Mouse (Mus musculus) lung, embryonic 15.5 days (tissue): Measurements from ENCODE around the gene Gm27027. TPM values are rescaled to one million over a fixed set of nuclear protein-coding genes. Genes with fewer than 3 reads are reported as not detected.

Experiments
- ATAC-seq: fragments of 200-750 bp; cut with Nextera tagmentation; 2 replicates; pipeline ENCODE4 v1.8.0; 2017; ENCODE audit warnings: moderate number of reproducible peaks, borderline replicate concordance; ENCODE audit not compliant: low FRiP score, low TSS enrichment; ENCODE audit errors: extremely low read depth
- H3K27ac ChIP-seq: fragments of 300-500 bp; sonication (generic); 2 replicates; pipeline ENCODE4 v1.5.1; 2015; ENCODE audit warnings: moderate library complexity, mild to moderate bottlenecking, inconsistent platforms
- H3K27me3 ChIP-seq: fragments of 300-500 bp; sonication (generic); 2 replicates; pipeline ENCODE4 v1.6.1; 2015; ENCODE audit warnings: inconsistent platforms
- H3K36me3 ChIP-seq: fragments of 300-500 bp; sonication (generic); 2 replicates; pipeline ENCODE4 v1.6.1; 2015; ENCODE audit warnings: inconsistent platforms
- H3K4me1 ChIP-seq: fragments of 300-500 bp; sonication (generic); 2 replicates; pipeline ENCODE4 v1.6.1; 2015; ENCODE audit warnings: inconsistent platforms
- H3K4me2 ChIP-seq: fragments of 300-500 bp; sonication (generic); 2 replicates; pipeline ENCODE4 v1.6.1; 2015; ENCODE audit warnings: inconsistent platforms, mild to moderate bottlenecking, moderate library complexity
- H3K4me3 ChIP-seq: fragments of 300-500 bp; sonication (generic); 2 replicates; pipeline ENCODE4 v1.5.1; 2015; ENCODE audit warnings: mild to moderate bottlenecking, inconsistent platforms
- H3K9ac ChIP-seq: fragments of 300-500 bp; sonication (generic); 2 replicates; pipeline ENCODE4 v1.6.1; 2015; ENCODE audit warnings: inconsistent platforms
- H3K9me3 ChIP-seq: fragments of 300-500 bp; sonication (generic); 2 replicates; pipeline ENCODE4 v1.6.1; 2016; ENCODE audit warnings: inconsistent platforms
- WGBS: fragments of 180-500 bp; shearing (Covaris S2); methylation state at CpG from one replicate; pipeline ENCODE4 v1.1.7; 2015; 5-methylcytosine and 5-hydroxymethylcytosine counted together
- polyA plus RNA-seq: library from polyadenylated mRNA; unstranded; fragments of >200 nt; fragmentation: Nextera tagmentation; extraction: Ambion mirVana; gene quantifications from 2 replicates; pipeline ENCODE4 v1.2.1, GENCODE M21; 2015

Gm27027 gene
- polyA plus RNA-seq, 1 experiment from 2014 or later, result not detected

DNA sequence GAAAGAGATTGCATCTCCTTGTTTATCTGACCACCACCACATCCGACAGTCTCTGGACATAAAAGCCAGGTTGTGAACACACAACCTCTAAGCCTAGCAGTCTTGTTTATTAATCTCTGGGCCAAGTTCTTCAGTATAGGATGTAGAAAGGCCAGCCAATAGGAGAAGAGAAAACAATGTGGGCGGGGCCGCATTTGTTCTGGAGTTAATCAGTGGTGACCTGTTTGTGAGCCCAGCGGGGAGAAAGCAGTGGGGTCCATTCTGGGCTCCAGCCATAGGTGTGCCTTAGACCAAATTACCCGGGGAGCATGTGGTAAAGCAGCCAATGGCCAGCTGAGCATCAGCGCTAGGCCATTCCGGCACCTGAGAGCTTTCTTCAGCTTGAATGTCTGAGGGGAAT is 21.1 kb downstream of the Gm27027 start:
- H3K4me1 ChIP-seq, result peaks cover 21% of the 10 kb centered on the region
- H3K27ac ChIP-seq, result no peak overlapping the region
- ATAC-seq, result no peak
- no peaks in the 10 kb centered on the region for H3K27me3 ChIP-seq
- no peak overlapping the region for H3K4me2 ChIP-seq
- 49% methylated on average over 7 of the region's 7 CpGs for WGBS
- H3K36me3 ChIP-seq, result no peaks in the 10 kb centered on the region; the same call in 1 of the 2 replicates
- H3K9me3 ChIP-seq, result no peaks in the 10 kb centered on the region
- no peak overlapping the region for H3K9ac ChIP-seq
- no peak overlapping the region for H3K4me3 ChIP-seq

- H3K4me3 ChIP-seq, result no peak overlapping the region
- H3K9me3 ChIP-seq, result no peaks in the 10 kb centered on the region
- WGBS, result 56% methylated on average over 3 of the region's 3 CpGs
- no peak overlapping the region for H3K4me2 ChIP-seq
- H3K4me1 ChIP-seq, result peaks cover 11% of the 10 kb centered on the region
- no peaks in the 10 kb centered on the region for H3K27me3 ChIP-seq
- H3K9ac ChIP-seq, result no peak overlapping the region
- ATAC-seq, result no peak
- H3K36me3 ChIP-seq, result no peaks in the 10 kb centered on the region
- no peak overlapping the region for H3K27ac ChIP-seq
These were observed 24.5 kb downstream of the Gm27027 start for GRCm38 (mm10) chr2:93971647-93972046.

GRCm38 (mm10) chr2:93964494-93965160 is 31.5 kb downstream of the Gm27027 start:
- H3K9ac ChIP-seq, result no peak overlapping the region
- no peak overlapping the region for H3K4me2 ChIP-seq
- WGBS, result 36% methylated on average over 7 of the region's 7 CpGs
- H3K9me3 ChIP-seq, result no peaks in the 10 kb centered on the region
- no peaks in the 10 kb centered on the region for H3K36me3 ChIP-seq
- peak; percentile 40; the same call in 1 of the 2 replicates for ATAC-seq
- no peak overlapping the region for H3K4me3 ChIP-seq
- H3K27ac ChIP-seq, result no peak overlapping the region
- no peaks in the 10 kb centered on the region for H3K27me3 ChIP-seq
- H3K4me1 ChIP-seq, result peaks cover 8% of the 10 kb centered on the region; the same call in 1 of the 2 replicates

- no peaks in the 10 kb centered on the region for H3K27me3 ChIP-seq
- H3K36me3 ChIP-seq, result no peaks in the 10 kb centered on the region
- 60% methylated on average over 1 of the region's 1 CpGs for WGBS
- peaks cover 8% of the 10 kb centered on the region; the same call in 1 of the 2 replicates for H3K4me1 ChIP-seq
- H3K4me2 ChIP-seq, result no peak overlapping the region
- H3K4me3 ChIP-seq, result no peak overlapping the region
- H3K9ac ChIP-seq, result no peak overlapping the region
- ATAC-seq, result no peak
- H3K27ac ChIP-seq, result no peak overlapping the region
- no peaks in the 10 kb centered on the region for H3K9me3 ChIP-seq
These were observed 32.4 kb downstream of the Gm27027 start for GRCm38 (mm10) chr2:93963802-93964201.

GRCm38 (mm10) chr2:93961716-93962115 is 34.4 kb downstream of the Gm27027 start:
- Histone ChIP-seq H3K4me2 (no peak overlapping the region), H3K9me3 (no peaks in the 10 kb centered on the region), H3K4me1 (peaks cover 12% of the 10 kb centered on the region; the same call in 1 of the 2 replicates), H3K4me3 (no peak overlapping the region), H3K27me3 (peaks cover 18% of the 10 kb centered on the region; the same call in 1 of the 2 replicates), H3K36me3 (no peaks in the 10 kb centered on the region), H3K9ac (no peak overlapping the region), H3K27ac (no peak overlapping the region)
- ATAC-seq, result no peak
- WGBS, result 70% methylated on average over 8 of the region's 8 CpGs

DNA sequence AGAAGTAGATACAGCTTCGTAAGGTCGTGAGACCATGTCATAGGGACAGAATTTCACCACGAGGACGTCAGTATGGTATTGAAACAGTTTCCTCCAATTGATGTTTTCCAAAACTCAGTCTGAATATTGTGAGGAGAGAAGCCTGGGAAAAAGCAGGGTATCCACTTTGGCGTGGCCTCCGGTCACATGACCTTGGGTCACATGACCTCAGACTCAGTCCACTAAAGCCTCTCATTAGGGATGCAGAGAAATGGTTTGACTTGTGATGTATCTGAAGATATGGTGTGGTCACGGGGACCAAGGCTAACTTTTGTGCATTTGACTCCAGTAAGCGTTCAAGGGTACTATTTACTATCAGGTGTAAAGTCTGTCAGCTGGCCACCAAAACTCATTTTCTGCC is 36.8 kb downstream of the Gm27027 start:
- Histone ChIP-seq H3K4me3 (no peak overlapping the region), H3K36me3 (no peaks in the 10 kb centered on the region), H3K27me3 (peaks cover 26% of the 10 kb centered on the region), H3K27ac (no peak overlapping the region), H3K4me2 (no peak overlapping the region), H3K9me3 (no peaks in the 10 kb centered on the region), H3K4me1 (peaks cover 26% of the 10 kb centered on the region), H3K9ac (no peak overlapping the region)
- whole genome bisulfite sequencing, result 69% methylated on average over 8 of the region's 8 CpGs
- ATAC-seq, result no peak

GRCm38 (mm10) chr2:93958216-93958615 is 37.9 kb downstream of the Gm27027 start:
- ATAC-seq, result no peak
- Histone ChIP-seq H3K27me3 (peaks cover 26% of the 10 kb centered on the region), H3K4me3 (no peak overlapping the region), H3K4me2 (no peak overlapping the region), H3K27ac (no peak overlapping the region), H3K9ac (no peak overlapping the region), H3K36me3 (no peaks in the 10 kb centered on the region), H3K4me1 (peaks cover 31% of the 10 kb centered on the region), H3K9me3 (no peaks in the 10 kb centered on the region)
- 63% methylated on average over 3 of the region's 3 CpGs for WGBS

- H3K9ac ChIP-seq, result no peak overlapping the region
- H3K4me2 ChIP-seq, result no peak overlapping the region
- H3K36me3 ChIP-seq, result no peaks in the 10 kb centered on the region
- peaks cover 26% of the 10 kb centered on the region for H3K27me3 ChIP-seq
- peaks cover 31% of the 10 kb centered on the region for H3K4me1 ChIP-seq
- H3K9me3 ChIP-seq, result no peaks in the 10 kb centered on the region
- no peak for ATAC-seq
- WGBS, result 61% methylated on average over 8 of the region's 8 CpGs
- H3K4me3 ChIP-seq, result no peak overlapping the region
- H3K27ac ChIP-seq, result no peak overlapping the region; the same call in 1 of the 2 replicates
These were observed 38.4 kb downstream of the Gm27027 start for GRCm38 (mm10) chr2:93957785-93958175.

DNA sequence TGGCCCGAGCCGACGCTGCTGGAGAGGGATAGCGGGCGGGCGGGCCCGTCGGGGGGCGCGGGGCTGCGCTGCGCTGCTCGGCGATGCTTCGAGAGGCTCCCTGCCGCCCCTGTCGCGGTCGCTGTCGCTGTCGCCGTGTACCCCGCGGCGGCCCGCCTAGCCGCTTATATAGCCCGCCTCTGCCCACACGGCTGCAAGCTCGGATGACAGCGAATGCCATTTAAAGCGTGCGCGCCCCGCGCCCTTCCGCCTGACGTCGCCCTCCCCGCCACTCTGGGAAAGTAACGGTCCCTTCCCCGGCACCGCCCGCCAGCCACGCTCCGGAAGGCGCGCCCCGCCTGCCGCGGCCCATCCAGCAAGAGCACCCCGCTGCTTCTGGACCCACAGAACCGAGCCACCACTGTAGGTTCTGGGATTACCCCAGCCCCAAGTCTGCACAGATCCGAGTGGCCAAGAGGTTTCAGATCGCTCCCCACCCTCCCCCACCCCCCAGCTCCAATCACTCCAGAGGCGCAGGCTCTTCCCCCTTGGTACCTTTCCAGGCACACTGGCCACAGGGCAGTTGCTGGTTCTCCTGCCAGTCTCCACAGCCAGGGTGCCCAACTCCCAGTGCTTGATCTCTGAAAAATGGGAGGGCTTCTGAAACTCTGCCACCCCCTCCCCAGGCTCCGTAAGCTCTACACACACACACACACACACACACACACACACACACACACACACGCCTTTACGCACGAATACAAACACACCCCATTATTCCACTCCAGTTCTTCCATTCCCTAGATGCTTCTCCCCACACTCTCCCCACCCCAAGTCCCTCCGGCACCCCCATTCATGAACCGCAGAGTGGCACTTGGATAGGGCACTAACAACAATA is 39.0 kb downstream of the Gm27027 start, which contains the start of gene Gm13889:
TSS of gene Gm13889 (minus strand) at position 294 of the 877 bp plus-strand sequence.
- peak within 1 kb of the TSS; percentile 65 for H3K4me3 ChIP-seq
- H3K4me1 ChIP-seq, result peaks cover 31% of the 10 kb centered on the region
- H3K27me3 ChIP-seq, result peaks cover 26% of the 10 kb centered on the region
- 4% methylated on average over 61 of the region's 62 CpGs for WGBS
- ATAC-seq, result peak; percentile 85
- no peaks in the 10 kb centered on the region for H3K9me3 ChIP-seq
- H3K4me2 ChIP-seq, result peak within 1 kb of the TSS; percentile 85
- peak within 1 kb of the TSS; percentile 76 for H3K9ac ChIP-seq
- H3K36me3 ChIP-seq, result no peaks in the 10 kb centered on the region
- peak within 1 kb of the TSS; percentile 85 for H3K27ac ChIP-seq

GRCm38 (mm10) chr2:93956331-93956801 is 39.8 kb downstream of the Gm27027 start:
- H3K4me2 ChIP-seq, result peak overlapping the region; percentile 85
- H3K27me3 ChIP-seq, result peaks cover 30% of the 10 kb centered on the region
- peak overlapping the region; percentile 85 for H3K27ac ChIP-seq
- 1% methylated on average over 44 of the region's 44 CpGs for WGBS
- peak overlapping the region; percentile 65 for H3K4me3 ChIP-seq
- peak overlapping the region; percentile 76 for H3K9ac ChIP-seq
- H3K36me3 ChIP-seq, result no peaks in the 10 kb centered on the region
- peak; percentile 43; the same call in 1 of the 2 replicates for ATAC-seq
- H3K9me3 ChIP-seq, result no peaks in the 10 kb centered on the region
- H3K4me1 ChIP-seq, result peaks cover 27% of the 10 kb centered on the region

DNA sequence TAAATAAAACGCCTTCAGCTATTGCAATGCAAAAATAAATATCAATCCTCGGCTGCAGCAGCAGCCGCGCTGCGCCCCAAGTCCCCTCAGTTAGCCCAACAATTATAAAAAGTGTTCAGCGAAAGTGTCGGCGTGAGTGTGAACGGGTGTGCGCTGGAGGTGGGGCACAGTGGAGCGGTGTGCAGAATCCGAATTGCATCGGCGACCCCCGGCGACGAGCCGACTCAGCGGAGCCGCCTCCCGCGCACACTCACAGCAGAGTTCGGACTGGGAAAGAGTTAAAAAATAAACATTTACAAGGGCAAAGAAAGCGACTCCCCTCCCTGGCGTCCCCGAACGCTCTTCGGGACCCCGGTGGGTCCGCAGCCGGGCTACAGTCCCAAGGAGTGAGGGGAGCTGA is 40.3 kb downstream of the Gm27027 start:
- H3K27me3 ChIP-seq, result peaks cover 30% of the 10 kb centered on the region
- peak overlapping the region; percentile 85 for H3K4me2 ChIP-seq
- peaks cover 27% of the 10 kb centered on the region for H3K4me1 ChIP-seq
- H3K9ac ChIP-seq, result peak overlapping the region; percentile 76
- peak overlapping the region; percentile 85 for H3K27ac ChIP-seq
- ATAC-seq, result peak; percentile 1; the same call in 1 of the 2 replicates
- H3K36me3 ChIP-seq, result no peaks in the 10 kb centered on the region
- under 1% methylated on average over 31 of the region's 31 CpGs for WGBS
- H3K4me3 ChIP-seq, result peak overlapping the region; percentile 65
- H3K9me3 ChIP-seq, result no peaks in the 10 kb centered on the region
